Mouse (Mus musculus) heart, embryonic 11.5 days (tissue): Measurements from ENCODE around the gene Mfrp. TPM values are rescaled to one million over a fixed set of nuclear protein-coding genes. Genes with fewer than 3 reads are reported as not detected.

Experiments
- ATAC-seq: fragments of 200-750 bp; cut with Nextera tagmentation; replicated peaks from 2 replicates; pipeline ENCODE4 v1.8.0; 2017; ENCODE audit warnings: moderate library complexity; ENCODE audit not compliant: insufficient number of reproducible peaks, low FRiP score, low TSS enrichment
- H3K27ac ChIP-seq: fragments of 300-500 bp; sonication (generic); 2 replicates; pipeline ENCODE4 v1.5.1; 2014; ENCODE audit warnings: mild to moderate bottlenecking, low read depth, low read length
- H3K27me3 ChIP-seq: fragments of 300-500 bp; sonication (generic); 2 replicates; pipeline ENCODE4 v1.6.1; 2014; ENCODE audit warnings: mild to moderate bottlenecking, low read length, mixed read lengths; ENCODE audit not compliant: control insufficient read depth, insufficient read depth
- H3K36me3 ChIP-seq: fragments of 300-500 bp; sonication (generic); 2 replicates; pipeline ENCODE4 v1.6.1; 2014; ENCODE audit warnings: mild to moderate bottlenecking, low read length, moderate library complexity, mixed read lengths; ENCODE audit not compliant: control insufficient read depth, insufficient read depth
- H3K4me1 ChIP-seq: fragments of 300-500 bp; sonication (generic); 2 replicates; pipeline ENCODE4 v1.6.1; 2014; ENCODE audit warnings: low read length; ENCODE audit not compliant: control insufficient read depth, insufficient read depth
- H3K4me2 ChIP-seq: fragments of 300-500 bp; sonication (generic); 2 replicates; pipeline ENCODE4 v1.6.1; 2014; ENCODE audit warnings: mild to moderate bottlenecking, moderate library complexity
- H3K4me3 ChIP-seq: fragments of 300-500 bp; sonication (generic); 2 replicates; pipeline ENCODE4 v1.5.1; 2014; ENCODE audit warnings: low read depth, low read length
- H3K9ac ChIP-seq: fragments of 300-500 bp; sonication (generic); 2 replicates; pipeline ENCODE4 v1.6.1; 2014; ENCODE audit warnings: mild to moderate bottlenecking, low read depth, low read length, moderate library complexity
- H3K9me3 ChIP-seq: fragments of 300-500 bp; sonication (generic); replicated peaks from 2 replicates; pipeline ENCODE4 v1.6.1; 2016; ENCODE audit warnings: low read length; ENCODE audit not compliant: control insufficient read depth
- WGBS: fragments of 180-500 bp; shearing (Covaris S2); extraction: QIAGEN DNeasy Blood & Tissue Kit; methylation state at CpG from one replicate; pipeline ENCODE4 v1.1.7; 2014; ENCODE audit not compliant: insufficient replicate concordance; 5-methylcytosine and 5-hydroxymethylcytosine counted together
- polyA plus RNA-seq: library from polyadenylated mRNA; unstranded; fragments of >200 nt; fragmentation: Nextera tagmentation; extraction: Ambion mirVana; gene quantifications from 2 replicates; pipeline ENCODE4 v1.2.1, GENCODE M21; 2014

Mfrp gene
- polyA plus RNA-seq, 1 experiment from 2014 or later, result 0.16 TPM

GRCm38 (mm10) chr9:44087761-44088455 lies 13.6 kb upstream of the Mfrp start:
- peak overlapping the region; percentile 13 for H3K4me3 ChIP-seq

GRCm38 (mm10) chr9:44088877-44089608 lies 12.5 kb upstream of the Mfrp start:
- Histone ChIP-seq H3K27me3 (no peaks in the 10 kb centered on the region; the same call in 1 of the 2 replicates), H3K9ac (no peak overlapping the region), H3K4me2 (peak overlapping the region; percentile 99), H3K27ac (peak overlapping the region; percentile 88; the same call in 1 of the 2 replicates), H3K9me3 (no peaks in the 10 kb centered on the region), H3K4me3 (no peak overlapping the region), H3K4me1 (peaks cover 44% of the 10 kb centered on the region), H3K36me3 (peaks cover 14% of the 10 kb centered on the region)
- no peak for ATAC-seq
- WGBS, result 34% methylated on average over 12 of the region's 12 CpGs

More at GRCm38 (mm10) chr9:44087761-44088455, 13.6 kb upstream of the Mfrp start:
- H3K4me1 ChIP-seq, result peaks cover 55% of the 10 kb centered on the region
- 6% methylated on average over 15 of the region's 15 CpGs for WGBS
- no peaks in the 10 kb centered on the region for H3K9me3 ChIP-seq
- peaks cover 9% of the 10 kb centered on the region for H3K36me3 ChIP-seq
- H3K27ac ChIP-seq, result peak overlapping the region; percentile 88
- H3K9ac ChIP-seq, result peak overlapping the region; percentile 52; the same call in 1 of the 2 replicates
- H3K4me2 ChIP-seq, result peak overlapping the region; percentile 99
- ATAC-seq, result no peak; the same call in 1 of the 2 replicates
- no peaks in the 10 kb centered on the region; the same call in 1 of the 2 replicates for H3K27me3 ChIP-seq

- Histone ChIP-seq H3K4me3 (no peak overlapping the region), H3K9me3 (no peaks in the 10 kb centered on the region), H3K36me3 (peaks cover 14% of the 10 kb centered on the region), H3K4me2 (no peak overlapping the region), H3K4me1 (peaks cover 25% of the 10 kb centered on the region), H3K27ac (no peak overlapping the region), H3K27me3 (no peaks in the 10 kb centered on the region), H3K9ac (no peak overlapping the region)
- WGBS, result 38% methylated on average over 24 of the region's 24 CpGs
- ATAC-seq, result peak; percentile 34; the same call in 1 of the 2 replicates
These were observed 7.7 kb upstream of the Mfrp start for GRCm38 (mm10) chr9:44093612-44094503.

- Histone ChIP-seq H3K4me2 (no peak overlapping the region), H3K9ac (no peak overlapping the region), H3K36me3 (peaks cover 14% of the 10 kb centered on the region), H3K9me3 (no peaks in the 10 kb centered on the region), H3K4me3 (no peak overlapping the region), H3K4me1 (peaks cover 16% of the 10 kb centered on the region), H3K27ac (no peak overlapping the region), H3K27me3 (no peaks in the 10 kb centered on the region)
- 83% methylated on average over 3 of the region's 3 CpGs for WGBS
- ATAC-seq, result no peak
These were observed 6.8 kb upstream of the Mfrp start for GRCm38 (mm10) chr9:44094737-44095136.

GRCm38 (mm10) chr9:44095781-44096180 lies 5.7 kb upstream of the Mfrp start:
- Histone ChIP-seq H3K4me2 (no peak overlapping the region), H3K4me1 (peaks cover 14% of the 10 kb centered on the region), H3K27me3 (no peaks in the 10 kb centered on the region), H3K36me3 (peaks cover 14% of the 10 kb centered on the region), H3K9me3 (no peaks in the 10 kb centered on the region), H3K4me3 (no peak overlapping the region), H3K9ac (no peak overlapping the region), H3K27ac (peak overlapping the region; percentile 87)
- 90% methylated on average over 9 of the region's 9 CpGs for WGBS
- ATAC-seq, result no peak

- peaks cover 9% of the 10 kb centered on the region for H3K36me3 ChIP-seq
- H3K9me3 ChIP-seq, result no peaks in the 10 kb centered on the region
- WGBS, result 23% methylated on average over 9 of the region's 9 CpGs
- H3K4me3 ChIP-seq, result no peak overlapping the region
- H3K4me1 ChIP-seq, result peaks cover 14% of the 10 kb centered on the region
- peak overlapping the region; percentile 87 for H3K27ac ChIP-seq
- H3K4me2 ChIP-seq, result no peak overlapping the region
- ATAC-seq, result peak; percentile 24; the same call in 1 of the 2 replicates
- H3K27me3 ChIP-seq, result no peaks in the 10 kb centered on the region
- H3K9ac ChIP-seq, result no peak overlapping the region
These were observed 5.0 kb upstream of the Mfrp start for GRCm38 (mm10) chr9:44096536-44096935.

GRCm38 (mm10) chr9:44104881-44105280 lies 3.4 kb downstream of the Mfrp start:
- Histone ChIP-seq H3K4me3 (no peak overlapping the region), H3K4me1 (peaks cover 35% of the 10 kb centered on the region), H3K36me3 (0 out of 2 replicates have a peak, but pooled peaks cover 4% of the 10 kb centered on the region), H3K9me3 (no peaks in the 10 kb centered on the region), H3K27me3 (no peaks in the 10 kb centered on the region), H3K27ac (no peak overlapping the region), H3K4me2 (no peak overlapping the region), H3K9ac (no peak overlapping the region)
- no peak for ATAC-seq
- 88% methylated on average over 7 of the region's 7 CpGs for WGBS

- H3K4me3 ChIP-seq, result no peak overlapping the region
- no peaks in the 10 kb centered on the region for H3K27me3 ChIP-seq
- 87% methylated on average over 10 of the region's 10 CpGs for WGBS
- 0 out of 2 replicates have a peak, but pooled peaks cover 4% of the 10 kb centered on the region for H3K36me3 ChIP-seq
- no peak overlapping the region for H3K9ac ChIP-seq
- H3K4me2 ChIP-seq, result no peak overlapping the region
- peaks cover 42% of the 10 kb centered on the region for H3K4me1 ChIP-seq
- H3K9me3 ChIP-seq, result no peaks in the 10 kb centered on the region
- no peak for ATAC-seq
- H3K27ac ChIP-seq, result no peak overlapping the region
These were observed 4.3 kb downstream of the Mfrp start for GRCm38 (mm10) chr9:44105781-44106180.
